Mouse (Mus musculus) heart, postnatal 0 days (tissue): ENCODE results near the gene Ccm2l. TPM values are rescaled to one million over a fixed set of nuclear protein-coding genes. Genes with fewer than 3 reads are reported as not detected.

Experiments used
- ATAC-seq: fragments of 200-750 bp; cut with Nextera tagmentation; 2 replicates; pipeline ENCODE4 v1.8.0; 2017; ENCODE audit warnings: low read depth, moderate number of reproducible peaks, moderate library complexity; ENCODE audit not compliant: insufficient read depth
- DNase-seq: peaks from one replicate; pipeline ENCODE4 v3.0.0-alpha.2; 2016; ENCODE audit warnings: low spot score
- H3K27ac ChIP-seq: fragments of 300-500 bp; sonication (generic); 2 replicates; pipeline ENCODE4 v1.5.1; 2014; ENCODE audit warnings: low read depth, mild to moderate bottlenecking
- H3K27me3 ChIP-seq: fragments of 300-500 bp; sonication (generic); 2 replicates; pipeline ENCODE4 v1.6.1; 2014; ENCODE audit warnings: low read length, mixed read lengths; ENCODE audit not compliant: control insufficient read depth, insufficient read depth
- H3K36me3 ChIP-seq: fragments of 300-500 bp; sonication (generic); replicated peaks from 2 replicates; pipeline ENCODE4 v1.6.1; 2014; ENCODE audit warnings: low read length, mixed read lengths; ENCODE audit not compliant: control insufficient read depth, insufficient read depth
- H3K4me1 ChIP-seq: fragments of 300-500 bp; sonication (generic); 2 replicates; pipeline ENCODE4 v1.6.1; 2014; ENCODE audit warnings: antibody characterized with exemption; ENCODE audit not compliant: control insufficient read depth, insufficient read depth
- H3K4me2 ChIP-seq: fragments of 300-500 bp; sonication (generic); 2 replicates; pipeline ENCODE4 v1.6.1; 2014; ENCODE audit warnings: low read depth, mild to moderate bottlenecking, low read length, moderate library complexity
- H3K4me3 ChIP-seq: fragments of 300-500 bp; sonication (generic); 2 replicates; pipeline ENCODE4 v1.5.1; 2014; ENCODE audit warnings: low read depth, low read length
- H3K9ac ChIP-seq: fragments of 300-500 bp; sonication (generic); replicated peaks from 2 replicates; pipeline ENCODE4 v1.6.1; 2014; ENCODE audit warnings: low read depth, low read length, mixed read lengths
- H3K9me3 ChIP-seq: fragments of 300-500 bp; sonication (generic); replicated peaks from 2 replicates; pipeline ENCODE4 v1.6.1; 2016; ENCODE audit warnings: low read length; ENCODE audit not compliant: control insufficient read depth
- CTCF ChIP-seq: IDR thresholded peaks from 2 replicates; pipeline ENCODE4 v1.5.1; 2016; ENCODE audit warnings: antibody characterized with exemption, control low read depth, low read depth
- EP300 ChIP-seq: IDR thresholded peaks from 2 replicates; pipeline ENCODE4 v1.6.1; 2016; ENCODE audit warnings: antibody characterized with exemption, low read depth
- WGBS: fragments of 180-500 bp; shearing (Covaris S2); extraction: QIAGEN DNeasy Blood & Tissue Kit; methylation state at CpG from one replicate; pipeline ENCODE4 v1.1.7; 2014; 5-methylcytosine and 5-hydroxymethylcytosine counted together
- polyA plus RNA-seq: library from polyadenylated mRNA; unstranded; fragments of >200 nt; fragmentation: Nextera tagmentation; extraction: Ambion mirVana; gene quantifications from 2 replicates; pipeline ENCODE4 v1.2.1, GENCODE M21; 2015
- total RNA-seq: library from RNA; depleted of rRNA; stranded (reverse); fragments of >200 nt; gene quantifications from 2 replicates; pipeline ENCODE4 v1.2.3, GENCODE M21; 2014; ENCODE audit warnings: low replicate concordance; rRNA removed

Gene Ccm2l
- total and polyA plus RNA-seq, 2 experiments from 2014 or later, result 4.3 to 32.4 TPM

DNA sequence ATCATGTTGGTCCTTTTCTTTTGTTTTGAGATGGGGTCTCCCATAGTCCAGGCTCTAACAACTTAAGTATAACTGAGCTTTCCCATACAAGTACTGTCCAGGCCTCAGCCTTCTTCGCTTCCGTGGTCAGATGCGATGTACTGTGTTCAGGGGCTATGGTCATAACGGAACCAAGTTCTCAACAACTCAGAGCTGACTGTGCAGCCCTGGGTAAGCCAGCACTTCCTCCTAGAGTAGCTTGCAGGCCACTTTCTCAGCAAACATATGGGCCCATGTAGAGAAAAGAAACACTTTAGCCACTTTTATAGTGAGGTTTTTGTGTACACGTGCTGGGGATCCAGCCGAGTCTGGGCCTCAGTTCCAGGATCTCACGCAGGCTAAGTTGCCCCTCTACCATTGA, 56.9 kb downstream of the Ccm2l start:
- H3K4me3 ChIP-seq, result no peak overlapping the region
- no peak for TF ChIP-seq CTCF
- no peak for TF ChIP-seq EP300
- no peaks in the 10 kb centered on the region for H3K36me3 ChIP-seq
- no peak overlapping the region for H3K9ac ChIP-seq
- WGBS, result 84% methylated on average over 7 of the region's 7 CpGs
- ATAC-seq (no peak), DNase-seq (no peak)
- no peak overlapping the region for H3K27ac ChIP-seq
- no peaks in the 10 kb centered on the region for H3K27me3 ChIP-seq
- H3K4me1 ChIP-seq, result no peaks in the 10 kb centered on the region
- H3K9me3 ChIP-seq, result no peaks in the 10 kb centered on the region
- H3K4me2 ChIP-seq, result no peak overlapping the region

DNA sequence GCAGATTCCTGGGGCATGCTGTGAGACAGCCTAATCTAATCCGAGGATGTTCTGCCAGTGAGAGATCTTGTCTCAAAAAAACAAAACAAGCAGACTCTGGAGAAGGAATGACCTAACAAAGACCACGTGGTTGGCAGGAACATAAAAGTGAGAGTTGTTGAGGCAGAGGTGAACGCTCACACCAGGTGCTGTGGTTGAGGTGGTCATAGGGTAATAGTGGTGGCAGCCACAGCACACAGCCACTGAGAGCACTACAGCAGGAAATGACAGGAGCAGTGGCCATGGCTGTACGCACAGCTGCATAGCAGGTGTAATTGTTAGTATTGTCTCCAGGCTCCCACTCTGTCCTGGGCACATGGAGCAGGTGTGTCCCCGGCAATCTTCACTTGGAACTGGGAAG, 60.1 kb downstream of the Ccm2l start:
- Histone ChIP-seq H3K9me3 (no peaks in the 10 kb centered on the region), H3K4me1 (no peaks in the 10 kb centered on the region; the same call in 1 of the 2 replicates), H3K4me2 (no peak overlapping the region), H3K36me3 (no peaks in the 10 kb centered on the region), H3K9ac (no peak overlapping the region), H3K4me3 (no peak overlapping the region), H3K27me3 (no peaks in the 10 kb centered on the region), H3K27ac (no peak overlapping the region)
- no peak for TF ChIP-seq CTCF
- no peak for TF ChIP-seq EP300
- no peak for ATAC-seq
- DNase-seq, result no peak
- 40% methylated on average over 5 of the region's 5 CpGs for WGBS

DNA sequence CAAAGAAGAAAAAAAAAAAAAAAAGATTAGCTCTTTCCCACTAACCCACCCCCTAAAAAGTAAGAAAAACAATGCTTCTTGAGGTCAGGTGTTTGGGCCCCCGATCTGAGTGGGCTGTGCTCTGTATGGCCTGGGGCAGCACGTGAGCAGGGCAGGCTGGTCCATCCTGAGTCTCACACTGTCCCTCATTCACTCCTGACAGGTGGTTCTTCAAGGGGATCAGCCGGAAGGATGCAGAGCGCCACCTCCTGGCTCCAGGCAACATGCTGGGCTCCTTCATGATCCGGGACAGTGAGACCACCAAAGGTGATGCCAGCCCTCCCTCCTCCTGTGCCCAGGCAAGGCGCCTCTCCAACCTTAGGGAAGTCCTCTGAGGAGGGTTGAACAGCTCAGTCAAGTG, 65.3 kb downstream of the Ccm2l start:
- H3K4me3 ChIP-seq, result no peak overlapping the region
- no peak overlapping the region for H3K4me2 ChIP-seq
- H3K27me3 ChIP-seq, result no peaks in the 10 kb centered on the region
- H3K9me3 ChIP-seq, result no peaks in the 10 kb centered on the region
- no peak for ATAC-seq
- 25% methylated on average over 6 of the region's 6 CpGs for WGBS
- no peak overlapping the region for H3K9ac ChIP-seq
- TF ChIP-seq CTCF (peak; percentile 31), EP300 (no peak)
- no peak overlapping the region for H3K27ac ChIP-seq
- H3K4me1 ChIP-seq, result peaks cover 6% of the 10 kb centered on the region; the same call in 1 of the 2 replicates
- no peak for DNase-seq
- H3K36me3 ChIP-seq, result no peaks in the 10 kb centered on the region

Other genes starting within 250 kb of the Ccm2l start
- 60.9 and 75.6 TPM in 2 replicates for gene Bcl2l1, start 234.2 kb upstream of the Ccm2l start, total RNA-seq
- 34.5 and 35.0 TPM in 2 replicates for gene Bcl2l1, start 234.2 kb upstream of the Ccm2l start, polyA plus RNA-seq
- gene Tpx2, start 218.0 kb upstream of the Ccm2l start, total RNA-seq, result 8.1 and 13.6 TPM in 2 replicates
- gene Tpx2, start 218.0 kb upstream of the Ccm2l start, polyA plus RNA-seq, result 15.0 and 15.1 TPM in 2 replicates
- not detected in 2 replicates for gene Mylk2, start 154.6 kb upstream of the Ccm2l start, total RNA-seq
- 0.15 and 0.16 TPM in 2 replicates for gene Mylk2, start 154.6 kb upstream of the Ccm2l start, polyA plus RNA-seq
- gene Foxs1, start 132.7 kb upstream of the Ccm2l start, total RNA-seq, result 4.5 and 8.6 TPM in 2 replicates
- 8.2 and 8.4 TPM in 2 replicates for gene Foxs1, start 132.7 kb upstream of the Ccm2l start, polyA plus RNA-seq
- gene Dusp15, start 114.3 kb upstream of the Ccm2l start, total RNA-seq, result 0.12 TPM in 1 of 2 replicates, not detected in the other
- gene Dusp15, start 114.3 kb upstream of the Ccm2l start, polyA plus RNA-seq, result not detected in 2 replicates
- 0.89 TPM in 1 of 2 replicates, not detected in the other for gene Ttll9, start 103.5 kb upstream of the Ccm2l start, total RNA-seq
- 0.05 and 0.14 TPM in 2 replicates for gene Ttll9, start 103.5 kb upstream of the Ccm2l start, polyA plus RNA-seq
- gene Pdrg1, start 50.5 kb upstream of the Ccm2l start, total RNA-seq, result 24.1 and 71.8 TPM in 2 replicates
- gene Pdrg1, start 50.5 kb upstream of the Ccm2l start, polyA plus RNA-seq, result 120 and 129 TPM in 2 replicates
- gene Xkr7, start 34.1 kb upstream of the Ccm2l start, total RNA-seq, result not detected in 2 replicates
- not detected in 2 replicates for gene Xkr7, start 34.1 kb upstream of the Ccm2l start, polyA plus RNA-seq
- gene Hck, start 42.5 kb downstream of the Ccm2l start, total RNA-seq, result 3.8 and 6.4 TPM in 2 replicates
- gene Hck, start 42.5 kb downstream of the Ccm2l start, polyA plus RNA-seq, result 1.5 and 1.7 TPM in 2 replicates
- gene Tm9sf4, start 95.3 kb downstream of the Ccm2l start, total RNA-seq, result 35.7 and 37.8 TPM in 2 replicates
- 38.2 and 38.8 TPM in 2 replicates for gene Tm9sf4, start 95.3 kb downstream of the Ccm2l start, polyA plus RNA-seq
- gene Tspyl3, start 159.5 kb downstream of the Ccm2l start, total RNA-seq, result 0.95 and 5.1 TPM in 2 replicates
- 2.5 and 2.7 TPM in 2 replicates for gene Tspyl3, start 159.5 kb downstream of the Ccm2l start, polyA plus RNA-seq
- 6.3 and 6.5 TPM in 2 replicates for gene Plagl2, start 175.5 kb downstream of the Ccm2l start, total RNA-seq
- gene Plagl2, start 175.5 kb downstream of the Ccm2l start, polyA plus RNA-seq, result 2.4 and 2.6 TPM in 2 replicates
- gene Pofut1, start 175.6 kb downstream of the Ccm2l start, total RNA-seq, result 26.3 and 28.6 TPM in 2 replicates
- gene Pofut1, start 175.6 kb downstream of the Ccm2l start, polyA plus RNA-seq, result 2.4 and 2.5 TPM in 2 replicates
- 6.5 and 8.7 TPM in 2 replicates for gene Kif3b, start 225.5 kb downstream of the Ccm2l start, total RNA-seq
- 2.5 and 3.1 TPM in 2 replicates for gene Kif3b, start 225.5 kb downstream of the Ccm2l start, polyA plus RNA-seq